Mouse (Mus musculus) CD8-positive naive resting alpha-beta T cell, adult 57 days (primary cell): Measurements from ENCODE around the gene Gm21637. TPM values are rescaled to one million over a fixed set of nuclear protein-coding genes. Genes with fewer than 3 reads are reported as not detected.

Source experiments
- total RNA-seq: library from RNA; stranded (reverse); gene quantifications from one replicate; pipeline ENCODE4 v1.2.4, GENCODE M21; 2023

The Gm21637 gene
- not detected for total RNA-seq

DNA sequence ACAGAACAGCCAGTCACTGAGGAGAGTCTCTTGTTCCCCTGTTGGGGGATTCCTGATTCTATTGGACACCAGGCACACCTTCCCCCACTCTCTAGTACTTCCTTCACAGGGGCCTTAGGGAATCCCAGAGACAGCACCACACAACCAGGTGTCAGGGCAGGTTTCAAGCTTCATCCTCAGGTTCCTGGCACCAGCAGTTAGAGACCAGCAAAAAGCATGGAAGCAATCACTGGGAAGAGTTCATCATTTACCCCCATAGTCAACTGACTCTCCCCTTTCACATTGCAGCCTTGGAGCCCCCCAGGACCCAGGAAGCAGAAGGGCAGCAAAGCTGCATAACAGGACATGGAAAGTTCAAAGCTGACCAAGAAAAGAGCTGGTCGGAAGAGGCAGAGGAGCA, at the start of gene Gm21637:
Gene Gm21637 (plus strand): TSS at position 301 of the 400 bp plus-strand sequence.

Other genes with a start within 250 kb of the Gm21637 start
- not detected for gene Btbd35f25, start 244.9 kb upstream of the Gm21637 start, total RNA-seq
- not detected for gene Btbd35f22, start 85.8 kb downstream of the Gm21637 start, total RNA-seq